Mouse (Mus musculus) ES-E14 (cell line): ENCODE data around the gene Hectd4. TPM values are rescaled to one million over a fixed set of nuclear protein-coding genes. Genes with fewer than 3 reads are reported as not detected.
A peak's percentile ranks its signal among the peaks of the same experiment; 100 is the strongest.

Experiments
- DNase-seq: peaks from one replicate; pipeline ENCODE4 v3.0.0-alpha.2; 2013; ENCODE audit warnings: low read depth, low spot score
- H3K27ac ChIP-seq: 2 replicates; pipeline ENCODE4 v1.5.1; 2012; ENCODE audit warnings: low read depth, mild to moderate bottlenecking, low read length, moderate library complexity, mixed read lengths; ENCODE audit not compliant: poor library complexity, insufficient read depth, severe bottlenecking
- H3K36me3 ChIP-seq: 2 replicates; pipeline ENCODE4 v1.6.1; 2012; ENCODE audit warnings: mild to moderate bottlenecking, low read length, moderate library complexity, mixed read lengths; ENCODE audit not compliant: control insufficient read depth, poor library complexity, insufficient read depth, severe bottlenecking
- H3K4me1 ChIP-seq, 2 experiments: fragments of 150-350 bp in 1 of 2; sonication (generic) in 1 of 2; 2 replicates each; pipeline ENCODE4 v1.6.1; 2012; ENCODE audit warnings: low read length in 2 of 2, mild to moderate bottlenecking in 1 of 2, mixed read lengths in 1 of 2; ENCODE audit not compliant: control insufficient read depth in 2 of 2, insufficient read depth in 2 of 2, poor library complexity in 1 of 2
- H3K4me3 ChIP-seq, 2 experiments: fragments of 150-350 bp in 1 of 2; sonication (generic) in 1 of 2; 2 replicates each; pipeline ENCODE4 v1.5.1; 2012; ENCODE audit warnings: low read length in 2 of 2, low read depth in 1 of 2, mild to moderate bottlenecking in 1 of 2, mixed read lengths in 1 of 2; ENCODE audit not compliant: insufficient read depth in 1 of 2, poor library complexity in 1 of 2, severe bottlenecking in 1 of 2
- H3K9ac ChIP-seq: 2 replicates; pipeline ENCODE4 v1.6.1; 2012; ENCODE audit warnings: low read depth, mild to moderate bottlenecking, low read length, mixed read lengths; ENCODE audit not compliant: poor library complexity, insufficient read depth, severe bottlenecking
- H3K9me3 ChIP-seq: fragments of 150-350 bp; sonication (generic); 2 replicates; pipeline ENCODE4 v1.6.1; 2012; ENCODE audit warnings: low read depth, mild to moderate bottlenecking, low read length; ENCODE audit not compliant: control insufficient read depth, insufficient read depth
- CHD2 ChIP-seq: IDR thresholded peaks from 2 replicates; pipeline ENCODE4 v1.6.1; 2014; ENCODE audit warnings: mild to moderate bottlenecking, low read depth, low read length, inconsistent platforms
- HCFC1 ChIP-seq: IDR thresholded peaks from 2 replicates; pipeline ENCODE4 v1.6.1; 2012; ENCODE audit warnings: low read length, inconsistent platforms, borderline replicate concordance; ENCODE audit not compliant: insufficient read depth
- MAFK ChIP-seq: IDR thresholded peaks from 2 replicates; pipeline ENCODE4 v1.6.1; 2014; ENCODE audit warnings: mild to moderate bottlenecking, low read depth, low read length, inconsistent platforms; ENCODE audit not compliant: insufficient read depth
- ZC3H11A ChIP-seq: IDR thresholded peaks from 2 replicates; pipeline ENCODE4 v1.6.1; 2012; ENCODE audit warnings: low read depth, mild to moderate bottlenecking, inconsistent platforms, low read length, borderline replicate concordance
- ZNF384 ChIP-seq: IDR thresholded peaks from 2 replicates; pipeline ENCODE4 v1.6.1; 2012; ENCODE audit warnings: low read depth, low read length, inconsistent platforms
- in situ Hi-C, 2 experiments: fragments of 600-800 bp; cut with MboI; formaldehyde crosslinking; loops; one replicate each; pipeline ENCODE4 v1.15.1; 2025; ENCODE audit warnings: low sequenced_read_pairs in 2 of 2, inconsistent platforms in 1 of 2; ENCODE audit not compliant: unreplicated experiment in 2 of 2
- total RNA-seq: library from RNA; depleted of rRNA; stranded (reverse); fragments of 300-350 nt; gene quantifications from 2 replicates; pipeline ENCODE4 v1.2.3, GENCODE M21; 2012

Gene Hectd4
- total RNA-seq, 1 experiment: 14.2 TPM

DNA sequence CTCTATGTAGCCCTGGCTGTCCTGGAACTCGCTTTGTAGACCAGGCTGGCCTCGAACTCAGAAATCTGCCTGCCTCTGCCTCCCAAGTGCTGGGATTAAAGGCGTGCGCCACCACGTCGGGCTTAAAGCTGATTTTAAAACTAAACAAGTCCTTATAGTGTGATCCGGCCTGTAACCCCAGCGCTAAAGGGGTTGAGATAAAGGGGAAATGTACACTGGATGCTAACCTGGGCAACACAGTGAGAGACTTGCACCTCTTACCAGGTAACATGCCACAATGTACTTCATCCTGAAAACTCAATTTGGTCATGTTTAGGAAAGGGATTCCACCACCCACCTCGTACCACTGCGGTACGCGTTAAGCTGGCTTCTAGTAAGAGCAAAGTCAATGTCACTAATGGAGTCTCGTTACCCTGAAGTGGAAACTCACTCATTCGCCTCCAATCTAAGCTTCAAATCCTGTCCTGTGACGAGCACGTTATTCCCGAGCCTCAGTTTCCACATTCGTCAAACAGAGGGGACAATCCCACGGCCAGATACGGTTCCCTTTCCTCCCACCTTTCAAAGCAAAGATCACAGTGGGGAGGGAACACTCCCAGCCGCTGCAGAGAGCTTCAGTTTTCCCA lies 29.7 kb upstream of the Hectd4 start:
- H3K4me1 ChIP-seq: peaks cover 4 to 14% of the 10 kb centered on the region in 2 experiments; a peak in 3 of 4 replicates
- H3K9ac ChIP-seq: peak overlapping the region; percentile 92
- in situ Hi-C loops: no loop called here
- no peak for TF ChIP-seq CHD2
- TF ChIP-seq ZNF384: no peak
- TF ChIP-seq ZC3H11A: no peak
- TF ChIP-seq MAFK: no peak
- TF ChIP-seq HCFC1: no peak
- H3K4me3 ChIP-seq: peak overlapping the region; percentile 92 to 94
- no peak overlapping the region for H3K27ac ChIP-seq
- H3K36me3 ChIP-seq: no peaks in the 10 kb centered on the region; the same call in 1 of the 2 replicates
- H3K9me3 ChIP-seq: no peaks in the 10 kb centered on the region
- no peak for DNase-seq

- TF ChIP-seq CHD2 (no peak), HCFC1 (peak; percentile 77), ZC3H11A (no peak), ZNF384 (no peak)
- in situ Hi-C loops: no loop called here
- H3K36me3 ChIP-seq: no peaks in the 10 kb centered on the region; the same call in 1 of the 2 replicates
- peak within 1 kb of the TSS; percentile 96 for H3K9ac ChIP-seq
- H3K4me3 ChIP-seq: peak within 1 kb of the TSS; percentile 92 to 94
- H3K4me1 ChIP-seq: peaks cover 2 to 14% of the 10 kb centered on the region in 2 experiments; a peak in 2 of 4 replicates
- H3K9me3 ChIP-seq: no peaks in the 10 kb centered on the region
- peak within 1 kb of the TSS; percentile 57; the same call in 1 of the 2 replicates for H3K27ac ChIP-seq
- DNase-seq: peak; percentile 61
Observed at GRCm38 (mm10) chr5:121190836-121191583, 29.0 kb upstream of the Hectd4 start, which contains the start of gene Ptpn11. Gene Ptpn11, minus strand, starts transcription at chr5:121191397.

GRCm38 (mm10) chr5:121191584-121191906 lies 28.5 kb upstream of the Hectd4 start:
- no peaks in the 10 kb centered on the region for H3K9me3 ChIP-seq
- H3K4me3 ChIP-seq: peak overlapping the region; percentile 92 to 94
- in situ Hi-C loops: no loop called here
- DNase-seq: no peak
- no peaks in the 10 kb centered on the region; the same call in 1 of the 2 replicates for H3K36me3 ChIP-seq
- H3K27ac ChIP-seq: 0 out of 2 replicates have a peak overlapping the region, but pooled peaks have one; percentile 57
- peak overlapping the region; percentile 96 for H3K9ac ChIP-seq
- no peak for TF ChIP-seq ZNF384
- TF ChIP-seq MAFK: no peak
- no peak for TF ChIP-seq CHD2
- TF ChIP-seq HCFC1: no peak
- H3K4me1 ChIP-seq: peaks cover 2 to 14% of the 10 kb centered on the region in 2 experiments; a peak in 2 of 4 replicates

DNA sequence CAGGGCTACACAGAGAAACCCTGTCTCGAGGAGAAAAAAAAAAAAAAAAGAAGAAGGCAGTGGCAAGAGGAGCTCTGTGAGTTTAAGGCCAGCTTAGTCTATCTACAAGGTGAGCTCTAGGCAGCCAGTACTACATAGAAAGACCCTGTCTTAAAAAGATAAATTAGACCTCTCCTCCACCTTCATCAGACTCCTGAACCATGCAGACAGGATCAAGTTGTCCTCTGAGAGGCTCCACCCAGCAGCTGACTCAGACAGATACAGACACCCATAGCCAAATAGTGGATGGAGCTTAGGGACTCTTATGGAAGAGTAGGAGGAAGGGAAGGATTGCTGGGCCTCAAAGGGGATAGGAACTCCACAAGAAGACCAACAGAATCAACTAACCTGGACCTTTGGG lies 25.8 kb upstream of the Hectd4 start:
- no peaks in the 10 kb centered on the region for H3K9me3 ChIP-seq
- TF ChIP-seq HCFC1 (no peak), MAFK (no peak), ZC3H11A (no peak), ZNF384 (no peak), CHD2 (no peak)
- DNase-seq: no peak
- no peak overlapping the region for H3K27ac ChIP-seq
- H3K9ac ChIP-seq: no peak overlapping the region
- H3K4me3 ChIP-seq: no peak overlapping the region
- in situ Hi-C loops: no loop called here
- no peaks in the 10 kb centered on the region; the same call in 1 of the 2 replicates for H3K36me3 ChIP-seq
- H3K4me1 ChIP-seq: peaks cover 2% of the 10 kb centered on the region in 2 experiments; a peak in 2 of 4 replicates
